Mouse (Mus musculus): ENCODE results near the gene Sh3gl1. TPM values are rescaled to one million over a fixed set of nuclear protein-coding genes. Genes with fewer than 3 reads are reported as not detected.

The Sh3gl1 gene
- polyA plus RNA-seq, 1 experiment from 2014 or later, result 101 TPM

DNA sequence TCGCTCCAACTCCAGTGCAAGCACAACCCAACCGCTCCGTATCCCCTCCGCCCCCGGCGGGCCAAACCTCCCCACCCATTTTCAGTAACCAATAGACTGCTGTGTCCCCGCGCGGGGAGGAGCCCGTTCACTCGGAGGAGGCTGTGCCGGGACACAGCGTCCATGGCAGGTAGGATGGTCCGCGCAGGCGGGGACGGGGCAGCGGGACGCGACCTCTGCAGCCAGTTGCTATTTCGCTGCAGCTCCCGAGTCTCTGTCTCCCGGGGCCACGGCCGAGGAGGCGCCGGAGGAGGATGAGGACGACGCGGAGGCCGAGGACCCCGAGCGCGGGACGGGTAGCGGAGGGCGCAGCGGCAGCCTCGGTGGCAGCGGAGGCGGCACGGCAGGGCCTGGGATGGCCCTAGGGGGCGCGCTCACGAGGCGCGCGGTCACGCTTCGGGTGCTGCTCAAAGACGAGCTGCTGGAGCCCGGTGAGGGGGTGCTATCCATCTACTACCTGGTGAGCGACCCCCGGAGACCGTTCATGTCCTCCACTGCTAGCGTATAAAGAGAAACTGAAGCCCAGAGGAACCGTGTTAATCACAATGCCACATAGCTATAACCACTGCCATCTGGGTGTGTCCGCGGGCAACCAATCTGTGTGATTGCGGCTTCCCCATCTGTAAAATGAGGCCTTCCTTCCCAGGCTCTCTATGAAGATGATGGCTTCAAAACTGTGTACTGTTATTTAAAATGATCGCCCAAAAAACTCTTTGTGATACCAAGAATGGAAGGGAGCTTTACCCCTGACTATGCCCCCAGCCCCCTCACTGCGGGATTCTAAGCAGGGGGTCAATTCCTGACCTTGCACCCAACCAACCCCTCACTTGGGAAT is 27.1 kb downstream of the Sh3gl1 start:
- Histone ChIP-seq H3K9ac (ENCODE audit: low read length) (peak overlapping the region; percentile 74), H3K27ac (replicated peaks) (peak overlapping the region; percentile 89), H3K36me3 (ENCODE audit: control insufficient read depth, insufficient read depth, low read length) (peaks cover 4% of the 10 kb centered on the region; the same call in 1 of the 2 replicates), H3K4me2 (replicated peaks; ENCODE audit: low read depth) (peak overlapping the region; percentile 100), H3K4me3 (ENCODE audit: low read depth, low read length) (peak overlapping the region; percentile 80), H3K27me3 (ENCODE audit: control insufficient read depth, insufficient read depth, low read length) (0 out of 2 replicates have a peak, but pooled peaks cover 2% of the 10 kb centered on the region), H3K9me3 (ENCODE audit: control insufficient read depth, low read length) (no peaks in the 10 kb centered on the region), H3K4me1 (replicated peaks; ENCODE audit: control insufficient read depth, insufficient read depth) (peaks cover 4% of the 10 kb centered on the region; the same call in 1 of the 2 replicates)
- TF ChIP-seq EP300 (optimal IDR thresholded peaks at IDR 0.05) (no peak), CTCF (IDR thresholded peaks at IDR 0.05; ENCODE audit: low read depth) (peak; percentile 62)
- 1% methylated on average over 62 of the region's 62 CpGs for WGBS
- ATAC-seq (ENCODE audit: low FRiP score, low TSS enrichment) (peak; percentile 89), DNase-seq (ENCODE audit: low spot score) (peak; percentile 92)

- ATAC-seq (ENCODE audit: low FRiP score, low TSS enrichment) (peak; percentile 95), DNase-seq (ENCODE audit: low spot score) (peak; percentile 93)
- Histone ChIP-seq H3K27me3 (ENCODE audit: control insufficient read depth, insufficient read depth, low read length) (0 out of 2 replicates have a peak, but pooled peaks cover 2% of the 10 kb centered on the region), H3K4me1 (replicated peaks; ENCODE audit: control insufficient read depth, insufficient read depth) (peaks cover 4% of the 10 kb centered on the region; the same call in 1 of the 2 replicates), H3K9me3 (ENCODE audit: control insufficient read depth, low read length) (no peaks in the 10 kb centered on the region), H3K36me3 (ENCODE audit: control insufficient read depth, insufficient read depth, low read length) (peaks cover 4% of the 10 kb centered on the region; the same call in 1 of the 2 replicates), H3K4me2 (replicated peaks; ENCODE audit: low read depth) (peak overlapping the region; percentile 100), H3K9ac (ENCODE audit: low read length) (peak overlapping the region; percentile 74), H3K27ac (replicated peaks) (peak overlapping the region; percentile 89), H3K4me3 (ENCODE audit: low read depth, low read length) (peak overlapping the region; percentile 80)
- peak; percentile 21 for TF ChIP-seq EP300 (optimal IDR thresholded peaks at IDR 0.05)
- no peak for TF ChIP-seq CTCF (IDR thresholded peaks at IDR 0.05; ENCODE audit: low read depth)
- under 1% methylated on average over 21 of the region's 21 CpGs for WGBS
Measured at GRCm38 (mm10) chr17:56008356-56009087, 27.9 kb downstream of the Sh3gl1 start.

DNA sequence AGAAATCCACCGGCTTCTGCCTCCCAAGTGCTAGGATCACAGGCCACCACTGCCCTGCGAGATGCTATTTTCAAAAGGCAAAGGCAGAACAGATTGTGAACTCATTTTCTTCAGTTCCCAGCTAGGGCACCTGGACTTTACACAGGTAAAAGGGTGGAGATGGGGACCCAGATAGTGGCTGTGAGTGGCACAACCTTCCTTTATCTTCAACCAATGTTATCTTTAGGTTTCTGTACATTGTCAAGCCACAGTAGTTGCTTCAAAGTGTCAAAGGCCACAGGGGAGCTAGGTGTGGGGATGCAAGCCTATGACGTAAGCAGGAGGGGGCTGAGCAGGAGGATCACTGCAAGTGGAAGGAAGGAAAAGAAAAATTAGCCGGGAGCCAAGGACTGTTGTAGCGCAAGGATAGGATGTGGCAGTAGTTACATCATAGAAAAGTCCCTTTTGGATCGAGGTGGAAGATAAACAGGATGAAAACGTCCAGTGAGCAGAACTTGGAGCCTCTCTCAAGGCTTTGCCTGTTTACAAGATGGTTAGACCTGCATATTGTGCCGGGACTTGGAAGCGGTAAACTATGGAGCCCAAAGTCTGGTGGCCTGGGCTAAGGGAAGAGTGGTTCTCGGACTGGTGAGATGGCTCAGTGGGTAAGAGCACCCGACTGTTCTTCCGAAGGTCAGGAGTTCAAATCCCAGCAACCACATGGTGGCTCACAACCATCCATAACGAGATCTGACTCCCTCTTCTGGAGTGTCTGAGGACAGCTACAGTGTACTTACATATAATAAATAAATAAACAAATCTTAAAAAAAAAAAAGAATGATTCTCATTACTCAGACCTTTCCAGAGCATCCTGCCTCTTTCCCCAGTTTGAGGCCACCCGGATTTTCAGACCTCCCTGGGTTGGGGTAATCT is 28.7 kb downstream of the Sh3gl1 start:
- no peak for TF ChIP-seq EP300 (optimal IDR thresholded peaks at IDR 0.05)
- peak; percentile 14; the same call in 1 of the 2 replicates for TF ChIP-seq CTCF (IDR thresholded peaks at IDR 0.05; ENCODE audit: low read depth)
- peak; percentile 1; the same call in 1 of the 2 replicates for ATAC-seq (ENCODE audit: low FRiP score, low TSS enrichment)
- Histone ChIP-seq H3K9me3 (ENCODE audit: control insufficient read depth, low read length) (no peaks in the 10 kb centered on the region), H3K4me1 (replicated peaks; ENCODE audit: control insufficient read depth, insufficient read depth) (peaks cover 4% of the 10 kb centered on the region; the same call in 1 of the 2 replicates), H3K4me3 (ENCODE audit: low read depth, low read length) (peak overlapping the region; percentile 80; the same call in 1 of the 2 replicates), H3K4me2 (replicated peaks; ENCODE audit: low read depth) (peak overlapping the region; percentile 100), H3K36me3 (ENCODE audit: control insufficient read depth, insufficient read depth, low read length) (no peaks in the 10 kb centered on the region; the same call in 1 of the 2 replicates), H3K27ac (replicated peaks) (peak overlapping the region; percentile 49), H3K27me3 (ENCODE audit: control insufficient read depth, insufficient read depth, low read length) (0 out of 2 replicates have a peak, but pooled peaks cover 2% of the 10 kb centered on the region), H3K9ac (ENCODE audit: low read length) (no peak overlapping the region)
- no peak for DNase-seq (ENCODE audit: low spot score)
- WGBS, result 20% methylated on average over 13 of the region's 14 CpGs

DNA sequence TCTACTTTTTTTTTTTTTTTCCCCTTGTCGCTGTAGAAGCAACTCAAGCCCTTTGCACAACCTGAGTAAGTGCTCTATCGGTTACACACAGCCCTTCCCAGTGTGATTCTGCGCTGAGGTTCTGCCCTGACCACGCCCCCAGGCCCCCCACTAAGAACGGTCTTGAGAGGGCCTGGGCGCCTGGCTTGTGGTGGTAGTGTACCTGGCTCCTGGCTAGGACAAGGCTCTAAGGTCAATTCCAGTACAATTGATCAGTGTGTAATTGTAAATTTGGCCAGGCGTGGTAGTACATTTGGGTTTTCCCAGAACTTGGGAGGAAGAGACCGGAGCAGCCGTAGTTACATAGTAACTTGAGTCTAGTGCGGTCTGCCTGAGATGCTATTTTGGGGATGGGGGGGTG is 29.5 kb downstream of the Sh3gl1 start:
- no peak overlapping the region for H3K9ac ChIP-seq (ENCODE audit: low read length)
- WGBS, result 58% methylated on average over 10 of the region's 10 CpGs

More for the DNA sequence above, 29.5 kb downstream of the Sh3gl1 start:
- Histone ChIP-seq H3K4me1 (replicated peaks; ENCODE audit: control insufficient read depth, insufficient read depth) (peaks cover 4% of the 10 kb centered on the region; the same call in 1 of the 2 replicates), H3K27me3 (ENCODE audit: control insufficient read depth, insufficient read depth, low read length) (0 out of 2 replicates have a peak, but pooled peaks cover 2% of the 10 kb centered on the region), H3K4me3 (ENCODE audit: low read depth, low read length) (no peak overlapping the region), H3K9me3 (ENCODE audit: control insufficient read depth, low read length) (no peaks in the 10 kb centered on the region), H3K4me2 (replicated peaks; ENCODE audit: low read depth) (no peak overlapping the region), H3K36me3 (ENCODE audit: control insufficient read depth, insufficient read depth, low read length) (no peaks in the 10 kb centered on the region; the same call in 1 of the 2 replicates), H3K27ac (replicated peaks) (no peak overlapping the region; the same call in 1 of the 2 replicates)
- DNase-seq (ENCODE audit: low spot score), result no peak
- no peak for ATAC-seq (ENCODE audit: low FRiP score, low TSS enrichment)
- TF ChIP-seq CTCF (IDR thresholded peaks at IDR 0.05; ENCODE audit: low read depth), result no peak
- TF ChIP-seq EP300 (optimal IDR thresholded peaks at IDR 0.05), result no peak

Data from stomach, postnatal 0 days (tissue).